Mouse (Mus musculus) thymus, adult 2 months (tissue): ENCODE measurements around the gene Sez6l.

Experiments
- CTCF ChIP-seq: fragments of 200-500 bp; IDR thresholded peaks from 2 replicates; pipeline ENCODE4 v1.5.1; 2012; ENCODE audit warnings: mild to moderate bottlenecking, control low read depth, low read length, moderate library complexity, borderline replicate concordance; ENCODE audit not compliant: control insufficient read depth, poor library complexity, insufficient read depth; ENCODE audit errors: extremely low read depth
- POLR2A ChIP-seq: fragments of 200-500 bp; IDR thresholded peaks from 2 replicates; pipeline ENCODE4 v1.6.1; 2012; ENCODE audit warnings: mild to moderate bottlenecking, low read length, control low read depth, moderate library complexity; ENCODE audit not compliant: control insufficient read depth, poor library complexity, insufficient read depth; ENCODE audit errors: extremely low read depth

- TF ChIP-seq CTCF, result no peak
- TF ChIP-seq POLR2A, result no peak
Measured at GRCm38 (mm10) chr5:112493492-112493891, 83.5 kb downstream of the Sez6l start.
